Mouse (Mus musculus) left cerebral cortex, adult 9 months (tissue): ENCODE results near the gene Mgme1.
A peak's percentile ranks its signal among the peaks of the same experiment; 100 is the strongest.

Source experiments
- DNase-seq, 2 experiments: peaks; one replicate each; pipeline ENCODE4 v3.0.0; 2022; ENCODE audit warnings: low spot score in 2 of 2

Gene Mgme1

DNA sequence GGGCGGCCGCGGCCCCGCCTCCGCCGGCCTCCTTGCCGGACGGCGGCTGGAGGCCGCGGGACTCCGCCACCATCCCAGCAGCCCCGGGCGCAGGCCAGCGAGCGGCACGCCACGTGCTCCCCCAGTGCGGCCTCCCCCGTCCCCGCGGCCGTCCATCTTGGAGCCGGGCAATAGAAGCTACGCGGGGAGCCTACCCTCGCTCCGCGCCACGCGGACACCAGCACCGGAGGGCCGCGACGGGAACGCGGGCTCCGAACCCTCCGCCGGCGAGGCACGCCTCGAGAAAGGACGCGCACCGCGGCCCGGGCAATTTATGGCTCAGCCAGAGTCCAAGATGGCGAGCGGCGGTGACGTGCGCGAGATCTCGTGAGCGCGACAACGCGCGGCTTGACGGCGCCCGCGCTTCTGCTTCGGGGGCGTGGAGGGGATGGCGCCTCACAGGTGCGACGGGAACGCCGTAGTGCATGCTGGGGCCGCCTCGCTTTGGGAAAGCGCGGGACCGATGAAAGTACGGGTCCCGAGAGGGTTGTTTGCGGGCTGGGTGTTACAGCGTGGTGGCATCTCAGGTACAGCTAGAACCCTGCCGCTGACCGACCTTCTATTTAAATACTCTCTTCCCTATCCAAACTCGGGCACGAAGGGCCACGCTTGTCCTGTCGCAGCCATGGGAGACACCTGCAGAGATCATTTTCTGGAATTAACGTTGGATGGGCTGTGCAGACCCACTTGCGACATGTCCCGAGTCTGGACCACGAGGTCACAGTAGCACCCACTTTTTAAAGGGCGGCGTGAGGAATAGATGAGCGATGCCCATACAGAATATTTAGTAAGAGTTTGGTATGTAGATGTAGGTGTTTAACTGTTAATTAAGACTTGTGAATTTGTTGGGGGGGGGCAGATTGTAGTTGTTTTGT, at the start of gene Mgme1, which contains the start of gene Snx5:
Gene Mgme1 (plus strand): TSS at position 157 of the 914 bp plus-strand sequence.
Gene Snx5 (minus strand): TSS at position 400 of the 914 bp plus-strand sequence.
- peak; percentile 87 to 95 for DNase-seq

GRCm38 (mm10) chr2:144224351-144224750, 46.1 kb upstream of the Mgme1 start:
- no peak for DNase-seq

DNA sequence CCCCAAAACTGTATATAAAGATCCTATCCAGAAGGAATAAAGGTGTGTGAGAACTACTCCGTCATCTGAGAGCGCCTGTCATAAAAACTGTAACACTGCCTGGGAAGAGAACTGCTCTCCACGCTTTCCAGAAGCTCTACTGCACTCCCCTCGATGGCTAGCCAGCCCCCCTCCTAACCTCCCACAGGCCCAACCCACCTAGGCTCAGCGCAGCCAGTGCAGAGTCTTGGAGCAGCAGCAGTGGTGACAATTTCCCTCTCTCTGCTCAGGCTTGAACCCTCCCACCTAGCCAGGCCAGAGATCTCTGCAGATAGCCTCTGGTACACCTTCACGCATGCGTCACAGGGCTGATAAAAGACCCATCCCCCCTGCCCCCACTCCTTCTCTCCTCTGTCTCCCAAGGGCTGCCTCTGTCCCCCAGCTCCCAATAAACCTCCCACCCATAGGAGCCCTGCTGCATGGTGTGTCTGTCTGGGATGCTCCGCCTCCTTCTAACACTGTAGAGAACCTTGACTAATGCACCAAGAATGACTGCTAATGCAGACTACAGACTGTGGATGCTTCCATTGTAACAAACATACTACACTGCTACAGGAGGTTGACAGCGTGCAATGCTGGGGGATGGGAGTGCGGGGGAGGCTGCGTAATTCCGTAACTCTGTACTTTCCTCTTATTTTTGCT, 43.4 kb upstream of the Mgme1 start:
- DNase-seq, result no peak

- no peak for DNase-seq
Measured at GRCm38 (mm10) chr2:144228521-144229346, 41.7 kb upstream of the Mgme1 start.

GRCm38 (mm10) chr2:144229647-144230046, 40.8 kb upstream of the Mgme1 start:
- no peak for DNase-seq

GRCm38 (mm10) chr2:144230498-144230897, 40.0 kb upstream of the Mgme1 start:
- DNase-seq, result no peak

DNA sequence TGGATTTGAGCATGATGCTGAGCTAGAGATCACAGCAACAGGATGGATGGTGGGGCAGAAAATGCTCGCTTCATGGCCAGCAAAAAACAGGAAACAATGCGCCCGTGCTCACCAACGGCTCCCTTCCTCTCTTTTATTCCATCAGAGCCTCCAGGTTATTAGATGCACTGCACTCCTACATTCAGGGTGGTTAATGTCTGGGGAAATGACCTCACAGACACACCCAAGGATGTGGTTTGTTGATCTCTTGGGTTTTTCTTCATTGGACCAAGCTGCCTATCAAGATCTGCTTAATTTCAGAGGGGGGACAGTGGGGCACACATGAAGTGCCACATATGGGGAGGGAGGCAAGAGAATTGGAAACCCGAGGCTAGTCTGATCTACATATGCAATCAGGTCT, 39.3 kb upstream of the Mgme1 start:
- no peak for DNase-seq

- no peak for DNase-seq
Measured at GRCm38 (mm10) chr2:144233534-144233933, 36.9 kb upstream of the Mgme1 start.

- no peak for DNase-seq
Measured at GRCm38 (mm10) chr2:144235776-144236175, 34.7 kb upstream of the Mgme1 start.

DNA sequence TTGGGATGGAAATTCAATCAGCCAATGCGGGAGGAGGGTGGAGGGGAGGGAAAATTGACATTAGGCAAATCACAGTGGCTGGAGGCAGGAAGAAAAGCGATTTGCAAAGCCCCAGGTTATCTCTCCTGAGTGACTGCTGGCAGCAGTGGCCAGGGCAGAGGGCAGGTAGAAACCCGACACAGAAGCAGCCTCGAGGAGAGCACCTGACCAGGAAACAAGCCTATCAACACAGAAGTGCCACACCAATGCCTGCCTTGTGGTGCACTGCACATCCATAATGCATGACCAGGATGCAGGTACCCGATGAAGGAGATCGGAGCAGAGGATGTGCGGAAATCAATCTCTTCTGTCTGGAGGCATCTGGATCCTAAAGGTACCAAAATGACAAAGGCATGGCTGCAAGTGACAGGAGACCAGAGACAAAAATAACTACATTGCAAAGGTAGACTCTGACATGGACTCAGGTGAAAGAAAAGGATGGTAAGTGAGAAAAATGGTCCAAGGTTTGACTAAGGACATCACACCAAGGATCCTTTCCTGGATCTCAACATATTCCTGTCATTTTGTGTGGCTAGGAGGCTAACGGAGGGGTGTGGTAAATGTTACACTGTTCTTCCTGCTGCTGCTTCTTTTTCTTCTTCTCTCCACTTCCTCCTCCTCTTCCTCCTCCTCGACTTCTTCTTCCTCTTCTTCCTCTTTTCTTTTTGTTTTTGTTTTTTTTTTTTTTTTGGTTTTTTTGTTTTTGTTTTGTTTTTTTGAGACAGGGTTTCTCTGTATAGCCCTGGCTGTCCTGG, 33.5 kb upstream of the Mgme1 start:
- no peak for DNase-seq

- DNase-seq, result no peak
Measured at GRCm38 (mm10) chr2:144238341-144238740, 32.1 kb upstream of the Mgme1 start.

GRCm38 (mm10) chr2:144239318-144239717, 31.1 kb upstream of the Mgme1 start:
- DNase-seq, result no peak

- DNase-seq, result no peak
Measured at GRCm38 (mm10) chr2:144240095-144240899, 30.2 kb upstream of the Mgme1 start.

- DNase-seq, result no peak
Measured at GRCm38 (mm10) chr2:144245464-144245863, 25.0 kb upstream of the Mgme1 start.

DNA sequence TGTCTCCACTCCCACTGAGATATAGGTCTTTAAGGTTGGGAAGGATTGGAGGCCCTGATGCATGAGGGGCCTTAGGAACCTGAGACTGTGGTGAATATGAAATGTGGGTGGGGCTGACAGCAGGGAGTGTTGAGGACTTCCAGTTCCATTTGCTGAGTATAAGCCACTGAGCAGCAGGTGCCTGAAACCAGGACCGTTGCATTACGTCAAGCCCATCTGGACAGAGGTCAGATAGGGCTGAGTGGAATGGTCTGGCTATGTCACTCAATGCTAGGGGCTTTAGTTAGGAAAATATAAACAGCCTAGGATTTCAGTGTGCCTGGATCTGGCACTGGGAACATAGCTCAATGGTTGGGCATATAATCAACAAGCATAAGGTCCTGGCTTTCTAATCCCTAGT, 24.2 kb upstream of the Mgme1 start:
- no peak for DNase-seq

- DNase-seq, result no peak
Measured at GRCm38 (mm10) chr2:144247337-144247978, 23.0 kb upstream of the Mgme1 start.

- no peak for DNase-seq
Measured at GRCm38 (mm10) chr2:144248613-144249376, 21.7 kb upstream of the Mgme1 start.

DNA sequence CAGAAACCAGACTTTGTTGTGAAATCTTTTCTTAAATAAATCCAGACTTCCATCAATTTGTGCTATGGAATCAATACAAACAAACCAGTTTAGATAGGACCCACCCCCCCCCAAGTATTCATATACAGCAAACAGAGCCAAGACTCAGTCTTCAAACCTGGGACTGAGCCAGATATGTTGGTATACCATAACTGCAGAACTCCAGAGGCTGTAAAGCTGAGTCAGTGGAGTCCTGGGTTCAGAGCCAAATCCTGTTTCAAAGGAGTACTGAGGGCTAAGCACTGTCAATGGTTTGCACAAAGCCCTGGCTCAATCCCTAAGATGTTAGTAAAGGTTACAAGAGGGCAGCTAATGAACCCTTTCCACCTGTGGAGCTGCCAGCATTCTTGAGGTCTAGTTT, 20.4 kb upstream of the Mgme1 start:
- DNase-seq, result no peak

DNA sequence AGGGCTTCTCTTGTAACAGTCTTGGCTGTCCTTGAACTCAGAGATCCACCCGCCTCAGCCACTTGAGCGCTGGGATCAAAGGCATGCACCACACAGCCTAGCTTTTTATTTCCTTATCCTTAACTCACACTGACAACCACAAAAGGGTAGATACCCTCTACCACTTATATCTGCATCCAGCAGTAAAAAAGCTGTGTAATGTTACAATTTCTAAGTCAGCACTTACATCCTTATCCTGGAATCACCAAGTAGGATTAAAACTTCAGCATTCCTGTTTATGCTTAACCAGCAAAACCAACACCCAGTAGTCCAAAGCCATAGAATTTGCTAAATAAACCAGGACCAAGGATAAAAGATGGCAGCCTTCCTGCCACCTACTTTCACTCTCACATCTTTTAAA, 7.6 kb upstream of the Mgme1 start:
- no peak for DNase-seq
